Mouse (Mus musculus): ENCODE data around the gene Orai1. TPM values are rescaled to one million over a fixed set of nuclear protein-coding genes. Genes with fewer than 3 reads are reported as not detected.
A peak's percentile ranks its signal among the peaks of the same experiment; 100 is the strongest.

Orai1 gene
- polyA plus RNA-seq, 1 experiment = 76.9 TPM

DNA sequence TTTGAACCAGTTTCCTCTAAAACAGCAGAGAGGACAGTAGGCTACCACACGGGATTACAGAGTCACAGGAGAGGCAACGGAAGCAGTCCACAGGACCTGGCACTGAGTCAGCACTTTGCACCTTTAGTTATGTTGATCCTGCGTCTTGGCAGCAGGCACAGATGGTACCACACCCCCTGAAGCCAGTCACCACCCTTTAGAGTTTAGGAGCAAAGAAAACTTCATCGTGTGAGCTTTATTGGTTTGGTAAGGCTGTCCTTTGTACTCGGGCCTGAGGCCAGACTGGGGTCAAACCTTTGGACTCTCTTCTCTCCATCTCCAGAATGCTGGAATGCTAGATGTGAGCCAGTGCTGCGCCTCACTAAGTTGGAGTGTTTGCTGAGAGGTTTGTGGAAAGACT lies 20.7 kb downstream of the Orai1 start:
- Histone ChIP-seq H3K27me3 (ENCODE audit: control insufficient read depth, insufficient read depth, low read length) (no peaks in the 10 kb centered on the region), H3K4me1 (replicated peaks; ENCODE audit: control insufficient read depth, insufficient read depth, low read length) (peaks cover 30% of the 10 kb centered on the region), H3K4me3 (ENCODE audit: control insufficient read depth, insufficient read depth, low read length) (no peak overlapping the region), H3K36me3 (ENCODE audit: control insufficient read depth, insufficient read depth, low read length) (no peaks in the 10 kb centered on the region), H3K27ac (ENCODE audit: control insufficient read depth, insufficient read depth, low read length) (no peak overlapping the region)
- 29% methylated on average over 6 of the region's 6 CpGs for WGBS
- no peak for DNase-seq
- TF ChIP-seq CTCF (IDR thresholded peaks at IDR 0.05; ENCODE audit: borderline replicate concordance, control insufficient read depth, extremely low read depth, insufficient read depth, low read length, poor library complexity) = no peak
- TF ChIP-seq POLR2A (IDR thresholded peaks at IDR 0.05; ENCODE audit: control insufficient read depth, extremely low read depth, insufficient read depth, low read length, poor library complexity) = no peak

DNA sequence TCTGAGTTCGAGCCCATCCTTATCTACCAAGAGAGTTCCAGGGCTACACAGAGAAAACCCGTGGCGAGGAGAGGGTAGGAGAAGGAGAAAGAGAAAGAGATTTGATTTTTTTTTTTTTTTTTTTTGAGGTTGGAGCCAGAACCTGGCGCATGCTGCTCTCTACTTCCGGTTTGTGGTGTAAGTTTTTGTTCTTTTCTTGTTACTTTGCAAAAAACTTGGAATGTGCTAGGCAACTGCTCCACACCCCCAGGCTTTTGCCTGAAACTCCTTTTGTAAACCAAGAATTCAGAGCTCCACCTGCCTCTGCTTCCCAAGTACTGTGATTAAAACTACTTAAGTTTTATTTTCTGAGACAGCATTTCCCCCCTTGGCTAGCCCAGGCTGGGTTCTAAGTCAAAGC lies 23.2 kb downstream of the Orai1 start:
- H3K27ac ChIP-seq (ENCODE audit: control insufficient read depth, insufficient read depth, low read length) = no peak overlapping the region
- H3K27me3 ChIP-seq (ENCODE audit: control insufficient read depth, insufficient read depth, low read length) = no peaks in the 10 kb centered on the region
- H3K4me1 ChIP-seq (replicated peaks; ENCODE audit: control insufficient read depth, insufficient read depth, low read length) = peaks cover 37% of the 10 kb centered on the region
- H3K4me3 ChIP-seq (ENCODE audit: control insufficient read depth, insufficient read depth, low read length) = no peak overlapping the region
- no peaks in the 10 kb centered on the region for H3K36me3 ChIP-seq (ENCODE audit: control insufficient read depth, insufficient read depth, low read length)
- WGBS = 10% methylated on average over 5 of the region's 5 CpGs
- no peak for DNase-seq
- TF ChIP-seq POLR2A (IDR thresholded peaks at IDR 0.05; ENCODE audit: control insufficient read depth, extremely low read depth, insufficient read depth, low read length, poor library complexity) (no peak), CTCF (IDR thresholded peaks at IDR 0.05; ENCODE audit: borderline replicate concordance, control insufficient read depth, extremely low read depth, insufficient read depth, low read length, poor library complexity) (no peak)

DNA sequence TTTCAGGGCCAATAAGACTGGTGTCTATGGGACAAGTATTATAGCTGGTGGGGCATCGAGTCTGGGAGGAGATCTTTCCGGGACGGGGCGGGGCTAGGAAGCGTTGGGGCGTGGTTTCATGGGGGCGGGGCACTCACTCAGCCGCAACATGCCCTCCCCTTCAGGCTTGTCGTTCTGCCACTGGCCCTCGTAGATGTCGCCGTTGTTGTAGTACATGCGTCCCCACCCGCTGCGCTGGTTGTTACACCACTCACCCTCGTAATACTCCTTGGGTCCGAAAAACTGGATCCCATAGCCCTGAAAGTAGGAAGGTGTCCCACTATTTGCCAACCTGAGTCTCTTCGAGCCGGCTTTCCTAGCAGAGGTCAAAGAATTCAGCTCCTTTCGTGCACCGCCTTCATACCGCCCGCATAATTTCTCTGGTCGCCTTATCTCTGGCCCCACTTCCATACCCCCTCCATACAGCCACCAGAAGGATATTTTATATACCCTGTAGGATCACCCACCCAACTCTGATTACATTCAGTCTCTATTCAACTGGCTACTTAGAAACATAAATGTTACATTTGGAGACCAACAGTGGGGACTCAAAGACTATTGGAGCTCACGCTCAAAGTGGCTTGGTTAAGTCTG lies 24.4 kb downstream of the Orai1 start:
- Histone ChIP-seq H3K27me3 (ENCODE audit: control insufficient read depth, insufficient read depth, low read length) (no peaks in the 10 kb centered on the region), H3K4me3 (ENCODE audit: control insufficient read depth, insufficient read depth, low read length) (peak overlapping the region; percentile 50), H3K36me3 (ENCODE audit: control insufficient read depth, insufficient read depth, low read length) (no peaks in the 10 kb centered on the region), H3K27ac (ENCODE audit: control insufficient read depth, insufficient read depth, low read length) (peak overlapping the region; percentile 14; the same call in 1 of the 2 replicates), H3K4me1 (replicated peaks; ENCODE audit: control insufficient read depth, insufficient read depth, low read length) (peaks cover 37% of the 10 kb centered on the region)
- DNase-seq = peak; percentile 88
- no peak for TF ChIP-seq POLR2A (IDR thresholded peaks at IDR 0.05; ENCODE audit: control insufficient read depth, extremely low read depth, insufficient read depth, low read length, poor library complexity)
- 0 out of 2 replicates have a peak, but pooled peaks have one; percentile 30 for TF ChIP-seq CTCF (IDR thresholded peaks at IDR 0.05; ENCODE audit: borderline replicate concordance, control insufficient read depth, extremely low read depth, insufficient read depth, low read length, poor library complexity)
- WGBS = 2% methylated on average over 25 of the region's 25 CpGs

DNA sequence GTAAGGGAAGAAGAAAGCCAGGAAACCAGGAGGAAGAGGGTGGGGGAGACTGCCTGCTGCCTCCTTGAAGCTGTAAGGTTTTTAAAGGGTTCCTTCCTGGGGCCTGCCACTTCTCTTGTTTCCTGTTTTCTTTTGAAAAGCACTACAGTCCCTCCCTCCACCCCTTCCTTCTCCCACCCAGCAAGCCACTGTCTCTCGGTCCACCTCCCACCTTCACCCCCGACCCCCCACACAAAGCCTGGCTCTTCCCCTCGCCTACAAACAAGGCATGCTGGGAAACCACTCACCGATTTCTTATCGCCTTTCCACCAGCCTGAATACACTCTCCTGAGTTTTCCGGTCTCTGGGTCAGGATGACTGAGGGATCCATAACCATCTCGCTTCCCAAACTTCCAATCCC lies 25.9 kb downstream of the Orai1 start:
- TF ChIP-seq POLR2A (IDR thresholded peaks at IDR 0.05; ENCODE audit: control insufficient read depth, extremely low read depth, insufficient read depth, low read length, poor library complexity) (no peak), CTCF (IDR thresholded peaks at IDR 0.05; ENCODE audit: borderline replicate concordance, control insufficient read depth, extremely low read depth, insufficient read depth, low read length, poor library complexity) (no peak)
- peak; percentile 32 for DNase-seq
- H3K4me1 ChIP-seq (replicated peaks; ENCODE audit: control insufficient read depth, insufficient read depth, low read length) = peaks cover 34% of the 10 kb centered on the region
- peak overlapping the region; percentile 19; the same call in 1 of the 2 replicates for H3K27ac ChIP-seq (ENCODE audit: control insufficient read depth, insufficient read depth, low read length)
- H3K27me3 ChIP-seq (ENCODE audit: control insufficient read depth, insufficient read depth, low read length) = no peaks in the 10 kb centered on the region
- H3K36me3 ChIP-seq (ENCODE audit: control insufficient read depth, insufficient read depth, low read length) = no peaks in the 10 kb centered on the region
- no peak overlapping the region for H3K4me3 ChIP-seq (ENCODE audit: control insufficient read depth, insufficient read depth, low read length)
- WGBS = 14% methylated on average over 7 of the region's 7 CpGs

DNA sequence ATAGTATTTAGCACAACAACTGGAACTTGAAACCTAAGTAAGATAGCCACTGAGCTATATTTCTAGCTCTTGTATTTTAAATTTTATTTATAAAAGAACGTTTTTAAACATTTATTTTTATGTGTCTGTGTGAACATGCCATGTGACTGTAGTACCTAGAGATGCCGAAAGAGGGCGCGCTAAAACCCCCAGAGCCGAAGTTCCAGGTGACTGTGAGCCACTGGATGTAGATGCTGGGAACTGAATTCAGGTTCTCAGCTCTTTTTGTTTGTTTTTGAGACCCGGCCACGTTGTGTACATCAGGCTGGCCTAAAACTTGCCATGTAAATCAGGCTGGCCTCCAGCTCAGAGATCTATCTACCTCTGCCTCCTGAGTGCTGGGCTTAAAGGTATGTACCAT lies 29.0 kb downstream of the Orai1 start:
- WGBS = 39% methylated on average over 7 of the region's 7 CpGs
- DNase-seq = peak; percentile 49
- Histone ChIP-seq H3K4me3 (ENCODE audit: control insufficient read depth, insufficient read depth, low read length) (no peak overlapping the region), H3K27me3 (ENCODE audit: control insufficient read depth, insufficient read depth, low read length) (no peaks in the 10 kb centered on the region), H3K4me1 (replicated peaks; ENCODE audit: control insufficient read depth, insufficient read depth, low read length) (peaks cover 16% of the 10 kb centered on the region), H3K36me3 (ENCODE audit: control insufficient read depth, insufficient read depth, low read length) (no peaks in the 10 kb centered on the region), H3K27ac (ENCODE audit: control insufficient read depth, insufficient read depth, low read length) (no peak overlapping the region)
- 0 out of 2 replicates have a peak, but pooled peaks have one; percentile 27 for TF ChIP-seq CTCF (IDR thresholded peaks at IDR 0.05; ENCODE audit: borderline replicate concordance, control insufficient read depth, extremely low read depth, insufficient read depth, low read length, poor library complexity)
- no peak for TF ChIP-seq POLR2A (IDR thresholded peaks at IDR 0.05; ENCODE audit: control insufficient read depth, extremely low read depth, insufficient read depth, low read length, poor library complexity)

DNA sequence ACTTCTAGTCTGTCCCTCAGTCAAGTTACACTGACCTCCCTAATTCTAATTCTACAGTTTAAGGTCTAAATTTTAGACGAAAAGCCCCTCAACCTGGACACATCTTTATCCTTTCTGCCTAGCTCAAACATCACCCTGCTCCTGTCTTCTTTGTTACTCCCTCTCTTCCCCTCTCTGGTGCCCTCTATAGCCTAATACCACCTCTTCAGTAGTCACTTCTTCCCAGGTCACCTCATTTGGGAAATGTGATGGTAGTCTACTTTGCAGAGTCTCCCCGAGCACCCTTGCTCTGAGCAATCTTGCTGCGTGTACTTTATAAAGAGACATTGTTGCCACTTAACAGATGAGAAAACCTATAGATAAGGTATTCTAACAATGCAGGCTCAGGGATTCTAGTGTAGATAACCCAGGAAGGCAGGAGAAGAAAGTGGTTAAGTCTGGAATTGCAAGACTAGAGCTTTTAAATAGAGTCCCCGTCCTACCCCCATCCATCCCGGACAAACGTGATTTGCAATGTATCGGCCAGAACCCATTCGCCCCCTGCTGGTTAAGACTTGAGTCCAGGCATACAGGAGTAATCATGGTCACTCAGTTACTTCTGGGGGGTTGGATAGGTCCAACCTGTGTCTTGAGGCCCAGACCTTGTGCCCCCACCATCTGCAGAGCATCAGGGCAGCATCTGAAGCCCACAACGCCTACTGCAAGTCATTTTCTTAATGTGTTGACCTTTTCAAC lies 30.9 kb downstream of the Orai1 start:
- DNase-seq = peak; percentile 48
- WGBS = 40% methylated on average over 9 of the region's 9 CpGs
- Histone ChIP-seq H3K27ac (ENCODE audit: control insufficient read depth, insufficient read depth, low read length) (no peak overlapping the region), H3K4me1 (replicated peaks; ENCODE audit: control insufficient read depth, insufficient read depth, low read length) (peaks cover 18% of the 10 kb centered on the region), H3K4me3 (ENCODE audit: control insufficient read depth, insufficient read depth, low read length) (no peak overlapping the region), H3K27me3 (ENCODE audit: control insufficient read depth, insufficient read depth, low read length) (no peaks in the 10 kb centered on the region), H3K36me3 (ENCODE audit: control insufficient read depth, insufficient read depth, low read length) (no peaks in the 10 kb centered on the region)
- no peak for TF ChIP-seq POLR2A (IDR thresholded peaks at IDR 0.05; ENCODE audit: control insufficient read depth, extremely low read depth, insufficient read depth, low read length, poor library complexity)
- TF ChIP-seq CTCF (IDR thresholded peaks at IDR 0.05; ENCODE audit: borderline replicate concordance, control insufficient read depth, extremely low read depth, insufficient read depth, low read length, poor library complexity) = peak; percentile 33; the same call in 1 of the 2 replicates
